Mouse (Mus musculus): ENCODE data around the gene Acot10. TPM values are rescaled to one million over a fixed set of nuclear protein-coding genes. Genes with fewer than 3 reads are reported as not detected.
"Not testable (repeated sequence)": the region's sequence is repeated elsewhere in the genome, so short reads cannot be mapped to it uniquely, and the experiment has no call there.

Gene Acot10
- not detected for total RNA-seq (2021)
- long read RNA-seq, experiment 1 = 0 reads
- long read RNA-seq, experiment 2 = 0 reads

DNA sequence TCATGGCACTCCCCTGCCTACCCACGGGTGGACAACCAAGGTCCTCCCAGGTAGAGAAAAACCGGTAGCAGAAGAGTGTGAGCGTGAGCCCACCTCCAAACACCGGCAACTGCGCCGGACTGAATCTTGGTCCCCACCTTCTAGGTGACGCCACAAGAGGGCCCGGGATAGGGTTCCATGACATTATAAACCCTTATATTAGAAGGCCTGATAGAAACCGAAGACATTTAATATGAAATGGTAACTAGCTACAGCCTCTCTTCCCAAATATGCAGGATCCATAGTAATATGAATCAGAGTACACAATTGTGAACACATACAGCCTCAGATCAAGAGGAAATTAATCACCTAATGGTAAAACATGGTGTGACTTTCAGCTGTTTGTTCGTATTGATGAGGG lies at the start of gene Acot10:
Gene Acot10, minus strand, starts transcription at position 101 of the 400 bp plus-strand sequence.
- no peak for DNase-seq

DNA sequence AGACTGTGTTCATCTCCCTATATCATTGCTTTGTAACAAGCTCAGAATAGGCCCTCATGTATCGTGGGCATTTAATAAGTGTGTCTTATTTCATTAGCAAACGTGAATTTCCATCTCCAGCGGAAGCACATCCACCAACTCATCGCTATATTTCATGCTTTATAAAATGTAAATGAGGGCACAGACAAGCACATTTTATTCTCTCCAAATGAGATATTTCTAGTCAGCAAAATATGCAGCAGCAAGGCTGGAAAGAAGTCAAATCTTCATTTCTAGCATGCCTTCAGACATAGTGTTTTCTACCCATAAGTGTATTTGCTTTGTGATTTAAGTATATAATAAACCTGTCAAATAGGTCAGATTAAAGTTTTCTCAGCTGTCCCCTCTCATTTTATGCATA lies 45.3 kb upstream of the Acot10 start:
- DNase-seq = no peak

DNA sequence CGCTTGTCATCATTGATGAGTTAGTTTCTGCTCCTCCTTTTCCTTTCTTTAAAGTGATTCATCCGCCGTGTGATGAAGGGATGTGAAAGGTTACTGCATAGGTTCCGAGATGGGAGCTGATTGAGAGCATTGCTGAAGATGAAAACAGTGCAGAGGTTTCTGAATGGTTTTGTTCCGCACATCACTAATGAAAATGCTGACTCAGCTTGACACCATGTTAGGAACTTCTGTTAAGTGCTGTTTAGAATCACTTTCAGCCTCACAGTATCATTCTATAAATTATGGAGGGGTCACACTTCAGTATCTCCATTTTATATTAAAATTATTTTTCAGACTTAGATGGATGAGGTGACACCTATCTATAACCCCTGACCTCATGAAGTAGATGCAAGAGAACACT lies 29.7 kb upstream of the Acot10 start:
- DNase-seq = no peak

DNA sequence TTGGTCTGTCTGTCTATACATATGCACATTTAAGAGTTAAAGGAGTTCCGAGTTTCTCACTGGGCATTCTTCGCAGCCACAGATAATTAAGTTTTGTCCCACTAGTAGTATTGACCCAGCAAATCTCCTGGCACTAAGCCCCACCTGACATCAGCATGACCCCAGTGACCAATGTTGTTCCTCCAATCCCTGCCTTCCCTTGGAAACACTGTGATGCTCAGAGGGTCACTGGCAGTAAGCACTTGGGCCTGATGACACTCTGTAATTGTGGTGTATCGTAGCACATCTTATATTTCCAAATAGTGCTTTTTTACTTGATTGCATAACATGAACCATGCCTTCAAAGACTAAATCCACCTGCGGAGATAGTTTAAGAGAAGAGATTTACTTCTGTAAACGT lies 17.6 kb upstream of the Acot10 start:
- no peak for DNase-seq

DNA sequence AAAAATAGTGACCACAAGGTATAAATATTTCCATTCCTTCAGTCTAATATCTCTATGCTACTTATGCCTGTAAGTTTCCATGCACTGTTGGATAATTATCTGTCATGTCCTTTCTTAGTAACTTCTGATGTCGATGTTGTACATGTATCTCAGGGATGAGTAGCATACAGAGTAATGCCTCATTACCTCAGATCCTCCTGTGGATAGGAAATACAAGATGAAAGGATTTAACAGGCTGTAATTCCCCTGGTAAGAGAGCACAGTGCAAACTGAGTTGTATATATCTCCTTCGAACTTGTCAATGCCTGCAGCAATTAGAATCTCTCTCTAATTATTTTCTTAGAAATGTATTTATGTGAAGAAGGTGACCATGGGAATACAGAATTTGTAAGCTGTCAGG lies 16.2 kb upstream of the Acot10 start:
- DNase-seq = no peak

DNA sequence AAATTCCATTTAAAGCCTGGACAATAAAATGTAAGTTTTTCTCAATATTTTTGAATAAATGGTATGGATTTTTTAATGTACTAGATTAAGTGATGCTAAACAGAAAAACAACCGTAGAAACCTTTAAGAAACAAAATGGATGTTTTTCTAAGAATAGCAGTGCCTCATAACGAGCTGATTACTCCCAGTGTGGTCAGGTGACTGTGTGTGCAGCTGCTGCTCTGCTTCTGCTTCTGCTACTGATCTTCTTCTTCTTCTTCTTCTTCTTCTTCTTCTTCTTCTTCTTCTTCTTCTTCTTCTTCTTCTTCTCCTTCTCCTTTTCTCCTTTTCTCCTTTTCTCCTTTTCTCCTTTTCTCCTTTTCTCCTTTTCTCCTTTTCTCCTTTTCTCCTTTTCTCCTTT lies 3.0 kb upstream of the Acot10 start:
- DNase-seq = not testable (repeated sequence)

DNA sequence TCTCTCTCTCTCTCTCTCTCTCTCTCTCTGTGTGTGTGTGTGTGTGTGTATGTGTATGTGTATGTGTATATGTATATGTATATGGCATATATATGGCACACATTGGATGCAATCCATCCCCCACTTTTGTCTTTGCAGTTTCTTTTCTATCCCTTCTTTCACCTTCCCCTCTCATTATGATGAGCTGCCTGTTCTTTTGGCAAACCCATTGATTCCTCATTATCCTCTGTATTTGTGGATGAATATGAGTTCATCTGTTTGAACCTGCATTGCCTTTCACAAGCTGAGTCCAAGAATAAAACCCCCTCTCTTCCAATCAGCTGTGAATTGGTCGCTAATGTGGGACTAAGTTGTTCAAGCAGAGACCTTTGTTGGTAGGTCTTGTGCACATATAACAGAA lies 1.4 kb upstream of the Acot10 start:
- no peak for DNase-seq

DNA sequence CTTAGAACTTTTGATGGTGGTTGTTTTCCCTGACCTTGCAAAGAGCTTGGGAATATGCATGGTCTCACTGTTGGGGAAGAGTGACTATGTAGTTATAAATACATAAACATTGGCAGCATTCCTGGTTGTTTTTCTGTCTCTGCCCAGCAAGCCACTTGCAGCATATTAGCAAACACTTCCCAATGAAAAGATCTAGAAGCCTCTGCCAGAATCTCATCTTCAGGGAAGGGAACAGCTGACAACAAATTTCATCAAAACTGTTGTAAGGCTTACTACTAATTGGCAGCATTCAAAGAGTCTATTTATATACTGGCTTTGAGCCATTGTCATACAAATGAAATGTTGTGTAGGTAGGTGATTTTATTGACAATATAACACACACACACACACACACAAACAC lies 800 bp upstream of the Acot10 start:
- DNase-seq = no peak

DNA sequence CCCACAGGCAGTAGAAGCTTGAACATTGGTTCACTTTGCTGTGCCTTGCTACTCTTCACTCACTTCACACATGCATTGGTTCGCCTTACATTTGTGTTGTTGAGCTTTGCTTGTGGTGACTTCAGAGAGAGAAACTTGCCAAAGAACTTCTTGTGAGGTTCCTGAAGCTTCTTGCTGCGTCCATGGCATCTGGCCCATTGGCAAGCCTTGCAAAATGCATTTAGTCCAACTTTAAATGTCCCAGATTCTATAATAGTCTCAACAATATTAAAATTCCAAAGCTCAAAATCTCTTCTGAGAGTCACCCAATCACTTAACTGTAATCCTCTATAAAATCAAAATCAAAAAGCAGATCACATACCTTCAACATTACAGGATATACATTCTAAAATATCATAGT lies 6.3 kb downstream of the Acot10 start:
- DNase-seq = no peak

DNA sequence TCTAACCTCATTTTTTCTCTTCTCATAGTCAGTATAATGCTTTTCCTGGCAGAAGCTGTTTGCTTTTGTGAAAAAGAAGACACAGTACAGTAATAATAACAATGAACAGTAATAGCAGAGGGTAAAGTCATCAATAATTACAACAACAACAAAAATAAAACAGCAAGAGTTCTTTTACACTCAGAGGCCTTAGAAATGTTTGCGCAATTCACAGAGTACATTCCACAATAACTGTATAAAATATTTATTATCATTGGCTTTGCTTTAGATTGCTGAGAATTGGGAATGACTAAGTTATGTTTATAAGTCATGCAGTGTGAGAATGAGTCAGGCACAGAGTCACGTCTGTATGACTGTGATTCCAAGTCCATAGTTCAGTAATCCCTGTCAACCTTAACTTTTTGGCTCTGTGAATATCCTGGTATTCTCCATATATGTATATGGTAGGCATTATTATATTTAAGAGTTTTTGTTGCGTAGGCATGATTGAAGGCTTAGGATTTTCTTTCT lies 23.6 kb downstream of the Acot10 start:
- DNase-seq = no peak

DNA sequence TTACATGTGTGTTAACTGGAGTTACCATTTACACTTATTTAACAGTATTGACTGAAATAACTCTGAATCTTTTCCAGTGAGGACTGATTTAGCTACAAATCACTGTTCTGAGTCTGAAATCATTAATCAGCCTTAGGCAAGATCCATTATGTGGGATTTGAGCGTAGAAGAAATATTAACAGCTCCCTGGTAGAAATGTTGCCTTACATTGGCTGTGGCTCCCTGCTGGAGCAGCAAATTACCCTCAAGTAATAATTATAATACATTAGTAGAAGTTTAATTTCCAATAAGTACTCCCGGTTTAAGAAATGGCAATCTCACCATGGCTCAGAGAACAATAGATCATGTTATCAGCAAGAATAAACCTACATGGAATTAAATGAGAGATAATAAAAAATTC lies 27.4 kb downstream of the Acot10 start:
- DNase-seq = no peak

DNA sequence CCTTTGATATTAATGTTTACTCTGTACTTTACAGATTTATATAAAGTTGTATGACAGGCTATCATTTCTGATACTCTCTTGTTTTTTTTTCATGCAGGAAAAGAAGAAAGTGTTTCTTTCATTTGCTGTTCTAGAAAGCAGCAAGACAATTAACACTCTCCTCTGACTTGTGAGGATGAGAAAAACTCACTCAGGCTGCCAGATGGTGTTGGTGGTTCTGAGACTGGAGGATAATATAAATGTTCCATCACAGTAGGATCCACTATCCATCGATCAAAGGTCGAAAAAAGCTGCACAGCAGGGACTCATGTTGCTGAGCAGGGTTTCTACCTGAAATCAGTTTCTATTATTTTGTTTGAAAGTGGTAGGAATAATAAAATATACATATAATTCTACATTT lies 32.0 kb downstream of the Acot10 start:
- DNase-seq = no peak

Other genes with a start within 250 kb of the Acot10 start
- gene Cdh12, start 217.5 kb downstream of the Acot10 start, total RNA-seq (2021) = not detected

Measured in gastrocnemius, postnatal 25 days (tissue).